Mouse (Mus musculus) limb, embryonic 10.5 days (tissue): ENCODE data around the gene Hnrnpa3. TPM values are rescaled to one million over a fixed set of nuclear protein-coding genes. Genes with fewer than 3 reads are reported as not detected.
"Not testable (repeated sequence)": the region's sequence is repeated elsewhere in the genome, so short reads cannot be mapped to it uniquely, and the experiment has no call there.

Source experiments
- DNase-seq: peaks from one replicate; pipeline ENCODE4 v3.0.0-alpha.2; 2017; ENCODE audit warnings: low spot score
- H3K27ac ChIP-seq: fragments of 300-500 bp; sonication (generic); 2 replicates; pipeline ENCODE4 v1.5.1; 2016; ENCODE audit warnings: mild to moderate bottlenecking
- H3K27me3 ChIP-seq: fragments of 300-500 bp; sonication (generic); 2 replicates; pipeline ENCODE4 v1.6.1; 2016; ENCODE audit warnings: low read depth, mild to moderate bottlenecking; ENCODE audit not compliant: poor library complexity, severe bottlenecking
- H3K36me3 ChIP-seq: fragments of 300-500 bp; sonication (generic); 2 replicates; pipeline ENCODE4 v1.6.1; 2016; ENCODE audit warnings: mild to moderate bottlenecking, moderate library complexity
- H3K4me1 ChIP-seq: fragments of 300-500 bp; sonication (generic); 2 replicates; pipeline ENCODE4 v1.6.1; 2016
- H3K4me3 ChIP-seq: fragments of 300-500 bp; sonication (generic); 2 replicates; pipeline ENCODE4 v1.5.1; 2016; ENCODE audit warnings: mild to moderate bottlenecking, moderate library complexity
- H3K9me3 ChIP-seq: fragments of 300-500 bp; sonication (generic); replicated peaks from 2 replicates; pipeline ENCODE4 v1.6.1; 2016; ENCODE audit warnings: mild to moderate bottlenecking
- WGBS: fragments of 180-500 bp; shearing (Covaris S2); methylation state at CpG from one replicate; pipeline ENCODE4 v1.1.7; 2016; 5-methylcytosine and 5-hydroxymethylcytosine counted together
- polyA plus RNA-seq: library from polyadenylated mRNA; unstranded; fragments of >200 nt; fragmentation: Nextera tagmentation; extraction: Ambion mirVana; gene quantifications from 2 replicates; pipeline ENCODE4 v1.2.1, GENCODE M21; 2016

Gene Hnrnpa3
- 352 and 369 TPM in 2 replicates for polyA plus RNA-seq

DNA sequence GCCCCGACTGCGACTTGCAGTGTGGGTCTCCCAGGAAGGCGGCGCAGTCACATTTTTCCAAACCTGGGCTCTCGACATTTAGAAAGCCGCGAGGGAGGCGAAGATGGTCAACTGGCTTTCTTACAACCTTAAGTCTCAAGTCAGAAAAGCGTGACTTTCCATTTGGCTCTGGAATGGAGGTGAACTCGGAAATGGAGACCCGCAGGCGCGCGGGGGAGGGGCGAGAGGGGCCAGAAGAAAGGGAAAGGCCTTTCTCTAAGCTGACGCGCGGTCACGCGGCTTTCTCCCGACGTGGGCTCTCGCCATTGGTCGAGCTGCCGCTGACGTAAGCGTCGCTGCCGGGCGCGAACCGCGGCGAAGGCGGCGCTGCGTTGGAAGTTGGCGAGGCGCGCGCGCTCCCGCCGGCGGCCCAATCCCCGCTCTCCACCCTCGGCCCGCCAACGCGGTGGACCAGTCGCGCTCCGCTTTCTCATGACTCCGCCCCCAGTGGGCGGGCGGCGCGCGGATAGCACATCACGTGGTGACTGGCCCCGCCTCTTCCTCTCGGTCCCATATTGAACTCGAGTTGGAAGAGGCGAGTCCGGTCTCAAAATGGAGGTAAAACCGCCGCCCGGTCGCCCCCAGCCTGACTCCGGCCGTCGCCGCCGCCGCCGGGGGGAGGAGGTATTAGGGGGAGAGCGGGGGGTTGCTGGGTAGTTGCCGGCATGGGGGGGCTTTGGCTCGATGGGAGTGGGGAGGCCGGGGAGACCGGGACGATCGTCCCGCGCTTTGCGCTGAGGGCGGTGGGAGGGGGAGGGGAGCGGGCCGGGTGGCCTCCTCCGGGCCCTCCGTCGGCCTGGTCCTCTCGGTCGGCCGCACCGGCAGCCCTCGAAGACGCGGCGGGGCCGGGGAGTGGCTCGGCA is at the start of gene Hnrnpa3:
TSS of gene Hnrnpa3 (plus strand) at position 535 of the 902 bp plus-strand sequence.
- peak; percentile 99 for DNase-seq
- H3K9me3 ChIP-seq: no peaks in the 10 kb centered on the region
- peak within 1 kb of the TSS; percentile 100 for H3K27ac ChIP-seq
- peaks cover 33% of the 10 kb centered on the region for H3K36me3 ChIP-seq
- H3K4me3 ChIP-seq: peak within 1 kb of the TSS; percentile 98
- WGBS: under 1% methylated on average over 97 of the region's 102 CpGs
- no peaks in the 10 kb centered on the region for H3K27me3 ChIP-seq
- peaks cover 28% of the 10 kb centered on the region for H3K4me1 ChIP-seq

- H3K4me3 ChIP-seq: peak overlapping the region; percentile 39
- WGBS: 60% methylated on average over 15 of the region's 15 CpGs
These were observed 49.1 kb upstream of the Hnrnpa3 start for GRCm38 (mm10) chr2:75609971-75610370.

DNA sequence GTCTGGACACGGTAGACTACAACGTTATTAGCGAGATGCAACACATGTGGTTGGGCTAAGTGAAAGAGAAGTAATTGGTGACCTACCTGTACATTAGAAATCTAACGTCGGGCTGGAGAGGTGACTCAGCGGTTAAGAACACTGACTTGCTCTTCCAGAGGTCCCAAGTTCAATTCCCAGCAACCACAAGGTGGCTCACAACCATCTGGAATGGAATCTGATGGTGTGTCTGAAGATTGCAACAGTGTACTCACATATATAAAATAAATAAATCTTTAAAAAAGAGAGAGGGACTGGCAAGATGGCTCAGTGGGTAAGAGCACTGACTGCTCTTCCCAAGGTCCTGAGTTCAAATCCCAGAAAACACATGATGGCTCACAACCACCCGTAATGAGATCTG is 48.5 kb upstream of the Hnrnpa3 start:
- H3K9me3 ChIP-seq, H3K27ac ChIP-seq, H3K4me3 ChIP-seq, H3K36me3 ChIP-seq, DNase-seq: not testable (repeated sequence)
- Histone ChIP-seq H3K4me1 (peaks cover 66% of the 10 kb centered on the region), H3K27me3 (peaks cover 11% of the 10 kb centered on the region)
- WGBS: 83% methylated on average over 7 of the region's 7 CpGs

More at GRCm38 (mm10) chr2:75609971-75610370, 49.1 kb upstream of the Hnrnpa3 start:
- Histone ChIP-seq H3K4me1 (peaks cover 66% of the 10 kb centered on the region), H3K27me3 (peaks cover 11% of the 10 kb centered on the region), H3K27ac (peak overlapping the region; percentile 81), H3K9me3 (no peaks in the 10 kb centered on the region), H3K36me3 (no peaks in the 10 kb centered on the region)
- no peak for DNase-seq

DNA sequence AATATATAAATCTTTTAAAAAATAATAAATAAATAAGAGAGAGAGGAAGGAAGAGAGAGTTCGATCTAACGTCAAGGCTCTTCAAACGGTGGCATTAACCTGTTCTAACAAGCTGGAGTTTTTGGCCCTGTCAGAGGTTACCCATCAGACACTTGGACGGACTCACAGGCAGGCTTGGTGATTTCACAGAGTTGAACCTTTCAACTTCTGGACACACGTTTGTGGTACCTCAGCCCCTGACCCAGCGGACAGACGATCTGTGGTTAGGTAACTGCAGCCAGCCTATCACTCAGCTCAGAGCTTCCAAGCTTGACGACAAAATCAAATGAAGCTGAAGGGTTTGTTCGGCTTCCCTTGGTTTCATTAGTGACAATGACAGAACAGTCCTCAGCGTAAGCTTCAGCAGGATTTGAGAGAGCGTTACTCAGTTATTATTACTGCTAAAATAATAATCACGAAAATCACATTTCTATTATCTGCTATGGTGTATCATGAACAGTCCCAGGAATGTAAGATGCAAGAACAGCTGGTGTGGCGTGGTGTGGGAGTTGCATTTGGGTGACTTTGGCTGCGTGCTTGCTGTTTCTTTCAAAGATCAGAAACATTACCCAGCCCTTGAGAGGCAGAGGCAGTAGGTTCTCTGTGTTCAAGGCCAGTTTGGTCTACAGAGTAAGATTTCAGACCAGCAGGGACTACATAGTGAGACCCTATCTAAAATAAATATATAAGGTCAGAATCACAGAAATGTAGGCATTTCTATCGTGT is 47.8 kb upstream of the Hnrnpa3 start:
- H3K27me3 ChIP-seq: peaks cover 11% of the 10 kb centered on the region

DNA sequence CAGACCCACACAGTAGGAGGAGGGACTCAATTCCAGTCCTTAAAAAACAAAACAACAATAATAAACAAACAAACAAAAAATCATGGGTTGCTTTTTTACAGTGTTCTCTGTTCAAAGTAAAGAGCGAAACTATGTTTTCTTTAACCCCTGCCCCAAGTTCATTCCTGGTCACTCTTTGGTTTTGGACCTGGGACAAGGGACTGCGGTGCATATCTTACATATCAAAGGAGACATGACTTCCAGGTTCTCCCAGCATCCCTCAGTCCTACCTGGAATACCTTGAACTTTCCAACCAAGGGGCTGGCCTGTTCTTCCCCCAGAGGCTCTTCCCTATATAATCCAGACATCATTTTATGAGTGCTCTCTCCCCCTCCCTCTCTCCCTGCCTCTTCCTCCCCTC is 47.1 kb upstream of the Hnrnpa3 start:
- H3K4me1 ChIP-seq: peaks cover 58% of the 10 kb centered on the region
- WGBS: 88% methylated on average over 2 of the region's 2 CpGs
- 0 out of 2 replicates have a peak overlapping the region, but pooled peaks have one; percentile 51 for H3K27ac ChIP-seq
- H3K27me3 ChIP-seq: peaks cover 11% of the 10 kb centered on the region
- no peaks in the 10 kb centered on the region for H3K9me3 ChIP-seq
- H3K4me3 ChIP-seq: no peak overlapping the region
- H3K36me3 ChIP-seq: no peaks in the 10 kb centered on the region
- DNase-seq: no peak

More for the DNA sequence above, 47.8 kb upstream of the Hnrnpa3 start:
- DNase-seq: no peak
- Histone ChIP-seq H3K36me3 (no peaks in the 10 kb centered on the region), H3K4me1 (peaks cover 64% of the 10 kb centered on the region), H3K9me3 (no peaks in the 10 kb centered on the region), H3K4me3 (no peak overlapping the region), H3K27ac (no peak overlapping the region)
- WGBS: 86% methylated on average over 15 of the region's 15 CpGs

DNA sequence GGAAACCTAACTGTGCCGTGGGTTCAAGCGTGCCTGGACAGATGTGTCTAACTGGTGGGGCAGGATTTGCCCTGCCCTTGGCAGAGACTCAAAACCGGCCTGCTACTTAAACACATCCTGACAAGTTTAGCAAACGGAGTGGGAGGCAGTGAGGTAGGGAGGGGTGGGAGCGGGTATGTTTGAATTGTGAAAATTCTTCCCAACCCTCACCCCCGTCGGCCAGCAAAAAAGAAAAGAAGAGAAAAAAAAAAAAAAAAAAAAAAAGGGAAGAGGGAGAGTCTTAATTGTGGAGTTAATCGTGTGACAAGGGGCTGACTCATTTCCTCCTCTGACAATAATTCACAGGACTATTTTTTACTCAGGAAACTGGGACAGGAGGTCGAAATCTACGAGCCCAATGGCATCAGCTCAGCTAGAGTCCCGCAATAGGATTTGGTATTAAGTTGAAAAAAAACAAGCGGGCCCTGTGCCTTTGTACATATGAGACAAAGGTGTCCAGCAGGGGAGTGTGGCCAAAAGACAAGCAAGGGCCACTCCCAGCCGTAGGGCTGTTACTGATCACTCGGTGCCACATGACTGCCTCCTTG is 46.0 kb upstream of the Hnrnpa3 start:
- Histone ChIP-seq H3K27ac (peak overlapping the region; percentile 64), H3K4me1 (peaks cover 48% of the 10 kb centered on the region), H3K27me3 (peaks cover 11% of the 10 kb centered on the region), H3K36me3 (no peaks in the 10 kb centered on the region), H3K4me3 (no peak overlapping the region), H3K9me3 (no peaks in the 10 kb centered on the region)
- WGBS: 48% methylated on average over 14 of the region's 14 CpGs
- no peak for DNase-seq

- Histone ChIP-seq H3K4me1 (peaks cover 40% of the 10 kb centered on the region), H3K4me3 (no peak overlapping the region), H3K27ac (peak overlapping the region; percentile 64; the same call in 1 of the 2 replicates), H3K27me3 (peaks cover 11% of the 10 kb centered on the region), H3K9me3 (no peaks in the 10 kb centered on the region), H3K36me3 (no peaks in the 10 kb centered on the region)
- 89% methylated on average over 6 of the region's 6 CpGs for WGBS
- no peak for DNase-seq
These were observed 44.5 kb upstream of the Hnrnpa3 start for GRCm38 (mm10) chr2:75614577-75614976.

DNA sequence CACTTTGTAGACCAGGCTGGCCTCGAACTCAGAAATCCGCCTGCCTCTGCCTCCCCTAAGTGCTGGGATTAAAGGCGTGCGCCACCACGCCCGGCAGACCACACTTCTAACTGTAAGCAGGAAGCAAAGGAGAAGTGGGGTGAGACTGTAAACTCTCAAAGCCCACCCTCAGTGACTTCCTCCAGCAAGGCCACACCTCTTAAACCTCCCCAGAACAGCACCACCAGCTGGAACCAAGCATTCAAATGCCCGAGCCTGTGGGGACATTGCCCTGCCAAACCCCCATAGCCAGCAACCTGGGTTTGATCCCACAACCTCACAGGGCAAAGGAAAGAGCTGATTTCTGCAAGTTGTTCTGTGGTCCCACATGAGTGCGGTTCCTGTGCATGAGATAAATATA is 42.1 kb upstream of the Hnrnpa3 start:
- Histone ChIP-seq H3K9me3 (no peaks in the 10 kb centered on the region), H3K36me3 (no peaks in the 10 kb centered on the region), H3K4me1 (peaks cover 27% of the 10 kb centered on the region), H3K4me3 (no peak overlapping the region), H3K27me3 (no peaks in the 10 kb centered on the region), H3K27ac (no peak overlapping the region)
- DNase-seq: no peak
- 94% methylated on average over 8 of the region's 8 CpGs for WGBS

- Histone ChIP-seq H3K4me3 (no peak overlapping the region), H3K27ac (peak overlapping the region; percentile 60; the same call in 1 of the 2 replicates), H3K4me1 (peaks cover 9% of the 10 kb centered on the region), H3K9me3 (no peaks in the 10 kb centered on the region), H3K27me3 (no peaks in the 10 kb centered on the region), H3K36me3 (no peaks in the 10 kb centered on the region)
- 44% methylated on average over 6 of the region's 6 CpGs for WGBS
- DNase-seq: no peak
These were observed 40.3 kb upstream of the Hnrnpa3 start for GRCm38 (mm10) chr2:75618712-75619111.

GRCm38 (mm10) chr2:75621873-75622654 is 37.0 kb upstream of the Hnrnpa3 start:
- WGBS: 88% methylated on average over 14 of the region's 14 CpGs
- Histone ChIP-seq H3K4me1 (peaks cover 9% of the 10 kb centered on the region), H3K9me3 (no peaks in the 10 kb centered on the region), H3K36me3 (no peaks in the 10 kb centered on the region), H3K27me3 (no peaks in the 10 kb centered on the region), H3K27ac (no peak overlapping the region), H3K4me3 (no peak overlapping the region)
- no peak for DNase-seq

GRCm38 (mm10) chr2:75625086-75625485 is 34.0 kb upstream of the Hnrnpa3 start:
- Histone ChIP-seq H3K4me3 (no peak overlapping the region), H3K36me3 (no peaks in the 10 kb centered on the region), H3K4me1 (peaks cover 14% of the 10 kb centered on the region; the same call in 1 of the 2 replicates), H3K27ac (no peak overlapping the region), H3K9me3 (no peaks in the 10 kb centered on the region), H3K27me3 (no peaks in the 10 kb centered on the region)
- DNase-seq: no peak
- WGBS: 86% methylated on average over 3 of the region's 3 CpGs
